Mouse (Mus musculus) MEL (cell line): ENCODE measurements around the gene Prss46.

ENCODE experiments used
- BHLHE40 ChIP-seq: IDR thresholded peaks from 2 replicates; pipeline ENCODE4 v1.6.1; 2012; ENCODE audit warnings: low read depth, mild to moderate bottlenecking, inconsistent platforms, low read length, improper control_type of control experiment, borderline replicate concordance
- CTCF ChIP-seq, 3 experiments: IDR thresholded peaks in 2 of 3; conservative IDR thresholded peaks in 1 of 3; 2 replicates each; pipeline ENCODE4 v1.5.1; 2011 to 2012; ENCODE audit warnings: low read length in 3 of 3, low read depth in 2 of 3, mild to moderate bottlenecking in 2 of 3, improper control_type of control experiment in 1 of 3, inconsistent platforms in 1 of 3, mixed read lengths in 1 of 3, moderate library complexity in 1 of 3; ENCODE audit not compliant: control insufficient read depth in 1 of 3, insufficient read depth in 1 of 3, poor library complexity in 1 of 3, severe bottlenecking in 1 of 3
- ETS1 ChIP-seq: IDR thresholded peaks from 2 replicates; pipeline ENCODE4 v1.6.1; 2012; ENCODE audit warnings: low read depth, mild to moderate bottlenecking, inconsistent platforms, low read length, improper control_type of control experiment, moderate library complexity

- TF ChIP-seq BHLHE40 (no peak), CTCF (IDR thresholded peaks at IDR 0.05 in 2 of 3, conservative IDR thresholded peaks at IDR 0.05 in 1 of 3; ENCODE audit: control insufficient read depth in 1 of 3, insufficient read depth in 1 of 3, low read depth in 2 of 3, low read length in 3 of 3, poor library complexity in 1 of 3, severe bottlenecking in 1 of 3) (no peak), ETS1 (no peak)
Observed at GRCm38 (mm10) chr9:110891077-110891828, 46.9 kb downstream of the Prss46 start.
